Mouse (Mus musculus): ENCODE data around the gene Erbb3.
"Not testable (repeated sequence)": the region's sequence is repeated elsewhere in the genome, so short reads cannot be mapped to it uniquely, and the experiment has no call there.

Gene Erbb3

DNA sequence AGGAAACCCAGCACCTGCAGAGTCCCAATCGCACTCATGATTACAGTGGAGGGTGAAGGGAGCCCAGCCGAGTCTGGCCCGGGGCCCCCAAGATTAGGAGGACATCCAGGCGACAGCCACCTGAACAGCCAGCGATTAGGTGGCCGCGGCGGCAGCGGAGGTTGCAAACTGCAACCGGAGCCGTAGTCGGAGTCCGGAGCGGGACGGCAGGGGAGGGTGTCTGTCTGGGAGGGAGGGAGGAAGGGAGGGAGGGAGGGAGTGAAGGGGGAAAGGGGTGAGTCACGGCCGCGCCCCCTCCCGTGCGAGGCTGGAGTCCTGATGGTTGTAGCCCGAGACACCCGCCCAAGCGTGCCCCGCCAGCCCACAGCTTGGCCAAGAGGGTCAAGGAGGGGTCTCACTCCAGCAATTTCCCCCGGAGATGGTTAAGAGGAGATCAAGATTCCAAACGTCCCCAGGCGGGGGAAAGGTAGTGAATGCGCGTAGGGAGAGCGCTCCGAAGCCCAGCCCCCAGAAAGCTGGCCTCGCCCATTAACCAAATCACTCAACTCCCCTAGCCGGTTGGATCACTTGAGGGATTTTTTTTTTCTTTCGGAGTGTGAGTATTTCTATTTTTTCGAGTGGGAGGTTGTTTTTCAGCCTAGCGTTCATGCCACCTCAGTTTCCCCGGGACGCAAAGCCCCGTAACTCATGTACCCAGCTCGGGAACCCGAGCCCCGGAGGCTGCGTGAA, at the start of gene Erbb3:
TSS of gene Erbb3 (minus strand) at position 189 of the 729 bp plus-strand sequence.
- H3K27me3 ChIP-seq (ENCODE audit: insufficient read depth, low read length) = peaks cover 23% of the 10 kb centered on the region
- no peak for TF ChIP-seq NANOG (IDR thresholded peaks at IDR 0.05; ENCODE audit: borderline replicate concordance, low read length)
- no peak for TF ChIP-seq CTCF (conservative IDR thresholded peaks at IDR 0.05; ENCODE audit: low read length)
- no peak for TF ChIP-seq POU5F1 (IDR thresholded peaks at IDR 0.05; ENCODE audit: borderline replicate concordance, low read length)
- H3K4me3 ChIP-seq (replicated peaks; ENCODE audit: low read length) = peak within 1 kb of the TSS; percentile 98
- H3K9me3 ChIP-seq (ENCODE audit: low read length) = no peaks in the 10 kb centered on the region
- no peaks in the 10 kb centered on the region for H3K36me3 ChIP-seq (ENCODE audit: insufficient read depth, low read length)
- peaks cover 56% of the 10 kb centered on the region for H3K4me1 ChIP-seq (replicated peaks; ENCODE audit: low read depth, low read length)

GRCm38 (mm10) chr10:128637011-128637410, 47.6 kb upstream of the Erbb3 start:
- Histone ChIP-seq H3K27me3 (ENCODE audit: insufficient read depth, low read length) (peaks cover 68% of the 10 kb centered on the region), H3K4me1 (replicated peaks; ENCODE audit: low read depth, low read length) (peaks cover 74% of the 10 kb centered on the region), H3K36me3 (ENCODE audit: insufficient read depth, low read length) (no peaks in the 10 kb centered on the region), H3K4me3 (replicated peaks; ENCODE audit: low read length) (peak overlapping the region; percentile 46), H3K9me3 (ENCODE audit: low read length) (no peaks in the 10 kb centered on the region)
- TF ChIP-seq CTCF (conservative IDR thresholded peaks at IDR 0.05; ENCODE audit: low read length) (no peak), NANOG (IDR thresholded peaks at IDR 0.05; ENCODE audit: borderline replicate concordance, low read length) (no peak), POU5F1 (IDR thresholded peaks at IDR 0.05; ENCODE audit: borderline replicate concordance, low read length) (no peak)

DNA sequence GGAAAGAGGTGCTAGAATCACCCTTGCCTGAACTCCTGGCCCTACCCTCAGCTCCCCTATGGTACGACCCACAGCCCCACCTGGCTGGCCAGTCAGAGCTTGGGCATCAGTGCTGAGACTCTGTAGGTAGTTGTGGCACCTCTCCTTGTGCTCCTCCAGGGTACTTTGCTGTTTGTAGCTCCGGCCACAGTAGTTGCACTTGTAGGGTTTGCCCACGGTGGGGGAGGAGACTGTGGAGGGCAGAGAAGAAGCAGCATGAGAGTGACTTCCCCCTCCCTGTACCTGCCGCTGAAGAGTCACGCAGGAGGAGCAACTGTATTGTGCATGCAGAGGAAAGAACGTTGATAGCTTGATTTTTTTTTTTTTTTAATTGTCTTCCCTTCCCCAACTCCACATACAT, 47.1 kb upstream of the Erbb3 start:
- Histone ChIP-seq H3K27me3 (ENCODE audit: insufficient read depth, low read length) (peaks cover 63% of the 10 kb centered on the region), H3K4me1 (replicated peaks; ENCODE audit: low read depth, low read length) (peaks cover 74% of the 10 kb centered on the region), H3K4me3 (replicated peaks; ENCODE audit: low read length) (peak overlapping the region; percentile 46), H3K36me3 (ENCODE audit: insufficient read depth, low read length) (no peaks in the 10 kb centered on the region), H3K9me3 (ENCODE audit: low read length) (no peaks in the 10 kb centered on the region)
- no peak for TF ChIP-seq NANOG (IDR thresholded peaks at IDR 0.05; ENCODE audit: borderline replicate concordance, low read length)
- no peak for TF ChIP-seq POU5F1 (IDR thresholded peaks at IDR 0.05; ENCODE audit: borderline replicate concordance, low read length)
- TF ChIP-seq CTCF (conservative IDR thresholded peaks at IDR 0.05; ENCODE audit: low read length) = no peak

- H3K4me3 ChIP-seq (replicated peaks; ENCODE audit: low read length) = no peak overlapping the region
These were observed 46.2 kb upstream of the Erbb3 start for GRCm38 (mm10) chr10:128635697-128636096.

DNA sequence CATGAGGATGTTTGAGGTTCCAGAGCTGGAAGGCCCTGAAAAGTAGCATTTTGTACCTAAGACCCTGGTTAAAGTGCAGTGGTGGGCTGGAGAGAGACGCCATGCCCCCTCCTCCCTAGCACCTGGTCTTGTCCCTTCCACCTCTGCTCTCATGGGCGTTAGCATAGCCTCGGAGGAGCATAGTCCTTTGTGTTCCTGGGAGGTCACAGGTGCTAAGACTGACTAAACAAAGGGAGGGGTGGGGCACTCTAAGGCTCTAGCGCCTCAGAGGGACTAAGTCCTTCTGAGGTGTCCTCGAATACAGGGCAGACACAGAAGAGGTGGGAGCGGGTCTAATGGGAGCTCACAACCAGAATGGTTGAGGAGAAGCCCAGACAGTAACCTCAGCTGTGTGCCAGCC, 42.1 kb upstream of the Erbb3 start:
- H3K36me3 ChIP-seq (ENCODE audit: insufficient read depth, low read length) = no peaks in the 10 kb centered on the region
- TF ChIP-seq POU5F1 (IDR thresholded peaks at IDR 0.05; ENCODE audit: borderline replicate concordance, low read length) (no peak), NANOG (IDR thresholded peaks at IDR 0.05; ENCODE audit: borderline replicate concordance, low read length) (no peak)
- no peaks in the 10 kb centered on the region for H3K9me3 ChIP-seq (ENCODE audit: low read length)
- peak overlapping the region; percentile 48 for H3K4me3 ChIP-seq (replicated peaks; ENCODE audit: low read length)
- H3K4me1 ChIP-seq (replicated peaks; ENCODE audit: low read depth, low read length) = peaks cover 69% of the 10 kb centered on the region
- H3K27me3 ChIP-seq (ENCODE audit: insufficient read depth, low read length) = peaks cover 35% of the 10 kb centered on the region

More at GRCm38 (mm10) chr10:128635697-128636096, 46.2 kb upstream of the Erbb3 start:
- Histone ChIP-seq H3K36me3 (ENCODE audit: insufficient read depth, low read length) (no peaks in the 10 kb centered on the region), H3K4me1 (replicated peaks; ENCODE audit: low read depth, low read length) (peaks cover 74% of the 10 kb centered on the region), H3K9me3 (ENCODE audit: low read length) (no peaks in the 10 kb centered on the region), H3K27me3 (ENCODE audit: insufficient read depth, low read length) (peaks cover 55% of the 10 kb centered on the region)
- TF ChIP-seq NANOG (IDR thresholded peaks at IDR 0.05; ENCODE audit: borderline replicate concordance, low read length) (no peak), POU5F1 (IDR thresholded peaks at IDR 0.05; ENCODE audit: borderline replicate concordance, low read length) (no peak), CTCF (conservative IDR thresholded peaks at IDR 0.05; ENCODE audit: low read length) (no peak)

DNA sequence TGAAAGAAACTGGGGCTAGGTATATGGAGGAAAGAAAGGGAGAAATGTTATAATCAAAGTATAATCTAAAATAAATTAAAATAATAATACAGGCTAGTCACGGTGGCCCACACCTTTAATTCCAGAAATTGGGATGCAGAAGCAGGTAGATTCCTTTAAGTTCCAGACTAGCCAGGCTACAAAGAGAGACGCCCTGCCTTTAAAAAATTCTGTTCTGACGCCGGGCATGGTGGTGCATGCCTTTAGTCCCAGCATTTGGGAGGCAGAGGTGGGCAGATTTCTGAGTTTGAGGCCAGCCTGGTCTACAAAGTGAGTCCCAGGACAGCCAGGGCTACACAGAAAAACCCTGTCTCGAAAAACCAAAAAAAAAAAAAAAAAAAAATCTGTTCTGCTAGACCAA, 40.9 kb upstream of the Erbb3 start:
- not testable (repeated sequence) for H3K36me3 ChIP-seq (ENCODE audit: insufficient read depth, low read length); H3K9me3 ChIP-seq (ENCODE audit: low read length); H3K4me3 ChIP-seq (replicated peaks; ENCODE audit: low read length)
- peaks cover 58% of the 10 kb centered on the region for H3K4me1 ChIP-seq (replicated peaks; ENCODE audit: low read depth, low read length)
- H3K27me3 ChIP-seq (ENCODE audit: insufficient read depth, low read length) = peaks cover 23% of the 10 kb centered on the region

DNA sequence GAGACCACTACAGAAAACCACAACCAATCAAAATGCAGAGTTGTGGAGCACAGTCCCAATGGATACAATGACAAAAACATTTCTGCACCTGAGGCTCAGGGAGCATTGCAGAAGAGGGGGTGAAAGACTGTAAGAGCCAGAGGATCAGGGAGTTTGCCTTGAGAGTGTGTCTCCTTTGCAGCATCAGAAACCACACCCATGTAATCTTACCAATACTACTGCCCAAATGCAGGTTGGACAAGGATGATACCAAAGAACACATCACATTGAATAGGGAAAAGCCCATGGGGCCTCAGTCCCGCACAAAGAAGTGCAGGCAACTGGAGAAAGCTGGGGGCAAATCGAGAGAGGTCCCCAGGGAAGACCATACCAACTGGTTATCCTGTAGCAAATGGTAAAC, 40.3 kb upstream of the Erbb3 start:
- Histone ChIP-seq H3K27me3 (ENCODE audit: insufficient read depth, low read length) (peaks cover 18% of the 10 kb centered on the region), H3K9me3 (ENCODE audit: low read length) (no peaks in the 10 kb centered on the region), H3K4me1 (replicated peaks; ENCODE audit: low read depth, low read length) (peaks cover 59% of the 10 kb centered on the region), H3K36me3 (ENCODE audit: insufficient read depth, low read length) (peaks cover 12% of the 10 kb centered on the region), H3K4me3 (replicated peaks; ENCODE audit: low read length) (no peak overlapping the region)
- TF ChIP-seq CTCF (conservative IDR thresholded peaks at IDR 0.05; ENCODE audit: low read length) (no peak), NANOG (IDR thresholded peaks at IDR 0.05; ENCODE audit: borderline replicate concordance, low read length) (no peak), POU5F1 (IDR thresholded peaks at IDR 0.05; ENCODE audit: borderline replicate concordance, low read length) (no peak)

GRCm38 (mm10) chr10:128627398-128628317, 38.2 kb upstream of the Erbb3 start:
- H3K27me3 ChIP-seq (ENCODE audit: insufficient read depth, low read length) = peaks cover 3% of the 10 kb centered on the region; the same call in 1 of the 2 replicates
- no peak for TF ChIP-seq CTCF (conservative IDR thresholded peaks at IDR 0.05; ENCODE audit: low read length)
- TF ChIP-seq NANOG (IDR thresholded peaks at IDR 0.05; ENCODE audit: borderline replicate concordance, low read length) = no peak
- no peak for TF ChIP-seq POU5F1 (IDR thresholded peaks at IDR 0.05; ENCODE audit: borderline replicate concordance, low read length)

More at GRCm38 (mm10) chr10:128627398-128628317, 38.2 kb upstream of the Erbb3 start:
- Histone ChIP-seq H3K4me1 (replicated peaks; ENCODE audit: low read depth, low read length) (peaks cover 53% of the 10 kb centered on the region), H3K36me3 (ENCODE audit: insufficient read depth, low read length) (peaks cover 29% of the 10 kb centered on the region), H3K9me3 (ENCODE audit: low read length) (no peaks in the 10 kb centered on the region), H3K4me3 (replicated peaks; ENCODE audit: low read length) (no peak overlapping the region)

Data from E14TG2a.4 (cell line).